ENCODE assay signal across 12 mouse cellular contexts in genomic region chr7:143124902-143125301, GRCm38 (mm10). TPM values are rescaled to one million over a fixed set of nuclear protein-coding genes. Genes with fewer than 3 reads are reported as not detected.
DNase-seq lines count a peak whose midpoint lies in the region; ATAC-seq and TF ChIP-seq lines count a peak whose summit lies in the region.
"Had no signal": no experiment of that assay in that cellular context is flagged by ENCODE, and none has a peak within 500 bp of the region (broad histone marks: within the 10 kb centered on the region; RNA-seq: fewer than 3 reads in every experiment).

No protein-coding gene starts in this region.

- ATAC-seq in lung, embryonic 16.5 days (ENCODE audit: low read depth) = no peak
- no peak for ATAC-seq in heart, embryonic 14.5 days (ENCODE audit: insufficient number of reproducible peaks, insufficient read depth, low FRiP score, low read depth)
- ATAC-seq: midbrain, embryonic 16.5 days had no signal

- H3K9ac ChIP-seq in lung, embryonic 16.5 days (ENCODE audit: low read length) = no peak overlapping the region
- peak overlapping the region; percentile 63 for H3K9ac ChIP-seq in heart, embryonic 14.5 days (ENCODE audit: low read length)
- H3K9ac ChIP-seq: embryonic facial prominence, embryonic 12.5 days; hindbrain, embryonic 13.5 days; liver, embryonic 15.5 days had no signal

- no peaks in the 10 kb centered on the region for H3K9me3 ChIP-seq in lung, embryonic 16.5 days (ENCODE audit: control insufficient read depth, low read length)
- no peaks in the 10 kb centered on the region for H3K9me3 ChIP-seq in heart, embryonic 14.5 days (ENCODE audit: control insufficient read depth, low read length)
- H3K9me3 ChIP-seq: embryonic facial prominence, embryonic 12.5 days; hindbrain, embryonic 13.5 days; liver, embryonic 15.5 days had no signal

- H3K4me3 ChIP-seq in gastrocnemius, adult 2 months = no peak overlapping the region
- no peak overlapping the region for H3K4me3 ChIP-seq in lung, embryonic 16.5 days (ENCODE audit: low read length)
- H3K4me3 ChIP-seq in heart, embryonic 14.5 days (ENCODE audit: control insufficient read depth in 1 of 2, insufficient read depth in 1 of 2, low read depth in 1 of 2, low read length in 2 of 2) = no peak overlapping the region; a peak in 1 of 4 replicates
- H3K4me3 ChIP-seq: embryonic facial prominence, embryonic 12.5 days; hindbrain, embryonic 13.5 days; liver, embryonic 15.5 days had no signal

- intact Hi-C loops in gastrocnemius, adult 2 months (cut with DNase I) = no loop called here
- intact Hi-C loops in left cerebral cortex, postnatal 14 days (cut with DNase I) = no loop called here

- H3K4me2 ChIP-seq in lung, embryonic 16.5 days (ENCODE audit: low read depth, low read length) = no peak overlapping the region
- H3K4me2 ChIP-seq in heart, embryonic 14.5 days (ENCODE audit: low read length) = peak overlapping the region; percentile 54
- H3K4me2 ChIP-seq: embryonic facial prominence, embryonic 12.5 days; hindbrain, embryonic 13.5 days; liver, embryonic 15.5 days had no signal

- H3K36me3 ChIP-seq in lung, embryonic 16.5 days (ENCODE audit: control insufficient read depth, insufficient read depth, low read length) = no peaks in the 10 kb centered on the region
- H3K36me3 ChIP-seq in heart, embryonic 14.5 days (ENCODE audit: control insufficient read depth, insufficient read depth, low read length) = peaks cover 7% of the 10 kb centered on the region; the same call in 1 of the 2 replicates
- H3K36me3 ChIP-seq: embryonic facial prominence, embryonic 12.5 days; hindbrain, embryonic 13.5 days; liver, embryonic 15.5 days had no signal

- H3K27me3 ChIP-seq in lung, embryonic 16.5 days (ENCODE audit: control insufficient read depth, insufficient read depth, low read depth, low read length) = no peaks in the 10 kb centered on the region
- H3K27me3 ChIP-seq in heart, embryonic 14.5 days (ENCODE audit: control insufficient read depth, insufficient read depth, low read length) = no peaks in the 10 kb centered on the region
- H3K27me3 ChIP-seq: embryonic facial prominence, embryonic 12.5 days; hindbrain, embryonic 13.5 days; liver, embryonic 15.5 days had no signal

- peak overlapping the region; percentile 35; the same call in 1 of the 2 replicates for H3K27ac ChIP-seq in gastrocnemius, adult 2 months
- peak overlapping the region; percentile 86 for H3K27ac ChIP-seq in lung, embryonic 16.5 days (ENCODE audit: low read length)
- H3K27ac ChIP-seq in heart, embryonic 14.5 days (replicated peaks in 1 of 2; ENCODE audit: control insufficient read depth in 1 of 2, insufficient read depth in 1 of 2, low read depth in 2 of 2, low read length in 2 of 2) = peak overlapping the region; percentile 91 to 96
- H3K27ac ChIP-seq: hindbrain, embryonic 13.5 days; liver, embryonic 15.5 days had no signal

- no peak for TF ChIP-seq CTCF in gastrocnemius, adult 2 months (IDR thresholded peaks at IDR 0.05)

- WGBS in lung, embryonic 16.5 days = 60% methylated on average over 3 of the region's 3 CpGs
- 57% methylated on average over 3 of the region's 3 CpGs for WGBS in heart, embryonic 14.5 days

- H3K4me1 ChIP-seq in lung, embryonic 16.5 days (replicated peaks; ENCODE audit: control insufficient read depth, insufficient read depth, low read length) = peaks cover 20% of the 10 kb centered on the region
- peaks cover 51 to 57% of the 10 kb centered on the region in 2 experiments for H3K4me1 ChIP-seq in heart, embryonic 14.5 days (ENCODE audit: control insufficient read depth in 2 of 2, insufficient read depth in 2 of 2, low read length in 2 of 2)
- H3K4me1 ChIP-seq: liver, embryonic 15.5 days had no signal

- DNase-seq in gastrocnemius, adult 2 months = no peak
- no peak for DNase-seq in gastrocnemius, adult 8-10 months (ENCODE audit: low spot score in 2 of 2)
- DNase-seq in lung, postnatal 36 days = no peak
- no peak for DNase-seq in left cerebral cortex, postnatal 14 days (ENCODE audit: low spot score in 2 of 2)
- no peak for DNase-seq in right cerebral cortex, adult 2 months (ENCODE audit: low spot score in 2 of 2)
- no peak for DNase-seq in urinary bladder, postnatal 14 days (ENCODE audit: low spot score)

RNA-seq across cellular contexts. Expression of gene Kcnq1, which starts 18.7 kb away (rescaled TPM):
- total RNA-seq in gastrocnemius, adult 2 months (2021) = under 1 TPM; 0.33 to 0.67 TPM
- total RNA-seq in gastrocnemius, adult 8-10 months (2022) = under 1 TPM; 0.20 to 0.48 (median 0.34) TPM
- polyA plus RNA-seq in lung, embryonic 16.5 days (2015; fragmentation: Nextera tagmentation; extraction: Ambion mirVana) = 7.1 and 9.6 TPM in 2 replicates
- 28.1 and 31.1 TPM in 2 replicates for polyA plus RNA-seq in heart, embryonic 14.5 days (2014; fragmentation: Nextera tagmentation; extraction: Ambion mirVana)
- 1 to 10 TPM in 1 of 2 experiments, under 1 TPM in 1; 0.91 to 1.7 TPM for total RNA-seq in left cerebral cortex, postnatal 14 days (2021)

RNA-seq across cellular contexts. Expression of gene Trpm5, which starts 30.5 kb away (rescaled TPM):
- not detected for total RNA-seq in gastrocnemius, adult 2 months (2021)
- not detected for total RNA-seq in gastrocnemius, adult 8-10 months (2022)
- polyA plus RNA-seq in lung, embryonic 16.5 days (2015; fragmentation: Nextera tagmentation; extraction: Ambion mirVana) = 3.9 and 4.8 TPM in 2 replicates
- 3.9 and 4.4 TPM in 2 replicates for polyA plus RNA-seq in heart, embryonic 14.5 days (2014; fragmentation: Nextera tagmentation; extraction: Ambion mirVana)
- under 1 TPM in 1 of 2 experiments, not detected in 1; 0.19 TPM for total RNA-seq in left cerebral cortex, postnatal 14 days (2021)

RNA-seq across cellular contexts. Expression of gene Tssc4, which starts 55.9 kb away (rescaled TPM):
- 1 to 10 TPM; 6.6 to 8.2 TPM for total RNA-seq in gastrocnemius, adult 2 months (2021)
- total RNA-seq in gastrocnemius, adult 8-10 months (2022) = 1 to 10 TPM; 7.1 to 8.3 (median 7.6) TPM
- 98.9 and 100 TPM in 2 replicates for polyA plus RNA-seq in lung, embryonic 16.5 days (2015; fragmentation: Nextera tagmentation; extraction: Ambion mirVana)
- polyA plus RNA-seq in heart, embryonic 14.5 days (2014; fragmentation: Nextera tagmentation; extraction: Ambion mirVana) = 31.3 and 41.1 TPM in 2 replicates
- total RNA-seq in left cerebral cortex, postnatal 14 days (2021) = 10 to 100 TPM; 41.1 to 50.0 TPM

Comparison
In these comparisons a context has a peak if more than half of its experiments do, and no peak if none do; other contexts are left out.
1. H3K27ac ChIP-seq: peak in every context shown above with its lines; median percentile 94 in heart, embryonic 14.5 days; 86 in lung, embryonic 16.5 days; 35 in gastrocnemius, adult 2 months.
2. RNA of gene Tssc4, which starts 55.9 kb away (total RNA-seq): 41.1 to 50.0 TPM in left cerebral cortex, postnatal 14 days; 6.6 to 8.2 TPM in gastrocnemius, adult 2 months and 7.1 to 8.3 TPM in gastrocnemius, adult 8-10 months; every median in the first group is over 4 times any median in the second.